Mouse (Mus musculus) kidney, adult 11 months (tissue): Measurements from ENCODE around the gene Plcg1.

Experiments used
- DNase-seq: peaks from one replicate; pipeline ENCODE4 v3.0.0; 2022

The Plcg1 gene

GRCm38 (mm10) chr2:160736466-160736865, 5.4 kb downstream of the Plcg1 start:
- no peak for DNase-seq

GRCm38 (mm10) chr2:160738354-160738753, 7.3 kb downstream of the Plcg1 start:
- no peak for DNase-seq

GRCm38 (mm10) chr2:160739647-160740356, 8.7 kb downstream of the Plcg1 start:
- peak; percentile 49 for DNase-seq

GRCm38 (mm10) chr2:160740521-160741156, 9.5 kb downstream of the Plcg1 start:
- no peak for DNase-seq

- peak; percentile 22 for DNase-seq
Measured at GRCm38 (mm10) chr2:160741580-160741979, 10.5 kb downstream of the Plcg1 start.

- no peak for DNase-seq
Measured at GRCm38 (mm10) chr2:160742161-160742609, 11.1 kb downstream of the Plcg1 start.

GRCm38 (mm10) chr2:160744040-160744822, 13.1 kb downstream of the Plcg1 start:
- DNase-seq = peak; percentile 60

GRCm38 (mm10) chr2:160744823-160745210, 13.7 kb downstream of the Plcg1 start:
- peak; percentile 7 for DNase-seq

- DNase-seq = no peak
Measured at GRCm38 (mm10) chr2:160745497-160745896, 14.4 kb downstream of the Plcg1 start.

- no peak for DNase-seq
Measured at GRCm38 (mm10) chr2:160746637-160747036, 15.5 kb downstream of the Plcg1 start.

GRCm38 (mm10) chr2:160747075-160747474, 16.0 kb downstream of the Plcg1 start:
- DNase-seq = no peak

GRCm38 (mm10) chr2:160756583-160757203, 25.6 kb downstream of the Plcg1 start:
- DNase-seq = no peak

- peak; percentile 49 for DNase-seq
Measured at GRCm38 (mm10) chr2:160760433-160761184, 29.5 kb downstream of the Plcg1 start.

- no peak for DNase-seq
Measured at GRCm38 (mm10) chr2:160763816-160764215, 32.7 kb downstream of the Plcg1 start.

- no peak for DNase-seq
Measured at GRCm38 (mm10) chr2:160764386-160764785, 33.3 kb downstream of the Plcg1 start.

- DNase-seq = no peak
Measured at GRCm38 (mm10) chr2:160765096-160765495, 34.0 kb downstream of the Plcg1 start.

GRCm38 (mm10) chr2:160766371-160766771, 35.3 kb downstream of the Plcg1 start:
- peak; percentile 60 for DNase-seq

GRCm38 (mm10) chr2:160767201-160767600, 36.1 kb downstream of the Plcg1 start:
- no peak for DNase-seq

- DNase-seq = no peak
Measured at GRCm38 (mm10) chr2:160768097-160768695, 37.1 kb downstream of the Plcg1 start.

GRCm38 (mm10) chr2:160768997-160769396, 37.9 kb downstream of the Plcg1 start:
- no peak for DNase-seq

GRCm38 (mm10) chr2:160770409-160770808, 39.3 kb downstream of the Plcg1 start:
- no peak for DNase-seq

- DNase-seq = no peak
Measured at GRCm38 (mm10) chr2:160770871-160771270, 39.8 kb downstream of the Plcg1 start.
